Mouse (Mus musculus): ENCODE results near the gene Zfp148.
"Not testable (repeated sequence)": the region's sequence is repeated elsewhere in the genome, so short reads cannot be mapped to it uniquely, and the experiment has no call there.

Gene Zfp148

GRCm38 (mm10) chr16:33461416-33461815 lies 80.8 kb downstream of the Zfp148 start:
- no peak for DNase-seq (ENCODE audit: low spot score)

DNA sequence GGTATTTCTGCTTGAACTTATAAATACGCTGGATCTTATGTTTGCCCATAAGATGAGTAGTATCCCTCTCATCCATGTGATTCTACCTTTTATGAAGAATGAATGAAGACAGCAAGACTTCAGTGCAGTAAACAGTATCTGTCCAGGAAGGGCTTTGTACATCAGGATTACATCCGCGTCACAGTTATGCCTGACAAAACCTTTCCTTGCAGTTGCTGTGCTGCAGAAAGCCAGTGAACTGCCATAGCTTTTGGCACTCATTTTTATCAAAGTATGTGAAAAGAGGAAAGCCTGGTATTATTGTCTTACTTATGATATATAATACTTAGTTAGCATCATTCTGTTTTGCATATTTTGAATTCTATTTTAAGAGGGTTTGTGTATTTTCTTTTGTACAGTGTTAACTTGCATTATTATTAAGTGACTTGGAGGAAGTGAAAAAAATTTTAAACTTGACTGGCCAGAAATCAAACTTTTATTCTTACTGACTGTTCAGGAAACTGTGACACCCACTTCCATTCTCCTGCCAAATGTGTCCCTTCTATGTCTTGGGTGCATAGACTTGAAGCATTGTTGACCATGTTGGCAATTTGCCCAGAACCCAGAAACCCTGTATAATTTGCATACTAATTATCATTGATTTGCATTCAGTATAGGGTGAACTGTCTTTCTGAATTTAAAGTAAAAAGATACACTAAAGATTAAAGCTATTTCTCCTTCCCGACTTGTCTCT lies 84.0 kb downstream of the Zfp148 start:
- DNase-seq (ENCODE audit: low spot score), result no peak

- no peak for DNase-seq (ENCODE audit: low spot score)
Measured at GRCm38 (mm10) chr16:33465242-33465614, 84.6 kb downstream of the Zfp148 start.

DNA sequence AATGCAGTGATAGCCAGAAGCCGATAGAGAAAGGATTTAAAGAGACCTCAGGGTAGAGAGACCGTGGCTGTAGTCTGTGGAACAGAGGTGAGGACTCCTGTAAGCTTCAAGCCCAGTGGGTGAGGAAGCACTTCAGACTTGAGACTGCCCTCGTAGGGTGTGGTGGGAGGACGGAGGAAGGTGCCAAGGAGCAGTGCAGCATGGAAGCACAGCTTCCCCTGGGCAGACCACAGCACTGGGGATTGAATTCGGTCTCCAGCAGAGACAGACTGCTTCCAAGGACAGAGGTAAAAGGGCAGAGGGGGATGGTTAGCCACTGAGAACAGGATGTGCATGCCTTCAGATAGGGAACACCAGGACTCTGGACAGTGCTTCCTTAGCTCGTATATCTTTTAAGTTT lies 86.8 kb downstream of the Zfp148 start:
- DNase-seq (ENCODE audit: low spot score), result no peak

DNA sequence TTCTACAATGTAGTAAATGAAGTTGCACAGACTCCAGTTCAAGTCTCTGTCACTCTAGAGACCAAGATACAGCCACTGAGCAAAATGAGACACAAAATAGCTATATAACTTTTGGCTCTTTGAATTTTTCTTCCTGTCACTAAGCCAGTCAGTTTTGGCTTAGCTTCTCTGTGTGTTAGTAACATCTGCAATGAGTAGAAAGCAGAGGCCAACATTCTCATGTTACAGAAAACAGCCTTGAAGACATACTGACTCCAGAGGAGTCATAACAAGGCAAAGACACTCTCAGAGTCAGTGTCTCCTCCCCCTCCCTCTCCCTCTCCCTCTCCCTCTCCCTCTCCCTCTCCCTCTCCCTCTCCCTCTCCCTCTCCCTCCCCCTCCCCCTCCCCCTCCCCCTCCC lies 89.3 kb downstream of the Zfp148 start:
- peak; percentile 19 for DNase-seq (ENCODE audit: low spot score)

GRCm38 (mm10) chr16:33474381-33474780 lies 93.7 kb downstream of the Zfp148 start:
- no peak for DNase-seq (ENCODE audit: low spot score)

DNA sequence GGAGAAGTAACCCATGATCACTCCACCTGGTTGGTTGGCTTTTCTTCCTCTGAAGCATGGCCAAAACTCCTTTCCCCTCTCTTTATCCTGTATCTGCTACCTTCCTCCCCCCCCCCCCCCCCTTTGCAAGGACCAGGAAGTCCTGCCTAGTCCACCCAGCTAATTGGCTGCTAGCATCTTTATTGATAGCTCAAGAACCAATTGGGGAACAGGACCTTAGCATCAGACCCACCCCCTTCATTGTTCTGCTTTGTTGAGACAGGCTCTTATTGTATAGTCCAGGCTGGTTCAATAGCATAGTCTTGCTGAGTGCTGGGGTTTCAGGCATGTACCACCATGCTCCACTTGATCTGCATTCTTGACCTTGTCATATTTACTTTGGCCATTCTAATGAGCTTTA lies 99.3 kb downstream of the Zfp148 start:
- peak; percentile 9 for DNase-seq (ENCODE audit: low spot score)

GRCm38 (mm10) chr16:33481148-33481547 lies 100.5 kb downstream of the Zfp148 start:
- DNase-seq (ENCODE audit: low spot score), result peak; percentile 49

DNA sequence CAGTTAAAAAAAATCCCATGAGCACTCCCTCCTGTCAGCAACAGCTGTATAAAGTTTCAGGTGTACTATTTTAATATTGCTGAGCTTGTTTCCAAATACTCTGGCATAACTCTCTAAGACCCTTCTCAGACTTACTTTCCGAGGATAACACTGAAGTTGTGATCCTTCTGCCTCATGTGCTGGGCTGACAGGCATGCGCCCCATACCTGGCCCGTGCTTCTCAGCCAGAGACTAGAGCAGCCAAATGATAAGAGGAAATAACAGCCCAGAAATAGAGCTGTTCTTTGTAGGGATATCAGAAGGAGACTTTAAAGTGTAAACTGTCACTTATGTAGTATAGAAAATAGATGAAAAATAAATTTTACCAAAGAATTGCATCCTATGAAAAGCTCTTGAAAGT lies 101.7 kb downstream of the Zfp148 start:
- no peak for DNase-seq (ENCODE audit: low spot score)

- no peak for DNase-seq (ENCODE audit: low spot score)
Measured at GRCm38 (mm10) chr16:33487709-33488108, 107.1 kb downstream of the Zfp148 start.

DNA sequence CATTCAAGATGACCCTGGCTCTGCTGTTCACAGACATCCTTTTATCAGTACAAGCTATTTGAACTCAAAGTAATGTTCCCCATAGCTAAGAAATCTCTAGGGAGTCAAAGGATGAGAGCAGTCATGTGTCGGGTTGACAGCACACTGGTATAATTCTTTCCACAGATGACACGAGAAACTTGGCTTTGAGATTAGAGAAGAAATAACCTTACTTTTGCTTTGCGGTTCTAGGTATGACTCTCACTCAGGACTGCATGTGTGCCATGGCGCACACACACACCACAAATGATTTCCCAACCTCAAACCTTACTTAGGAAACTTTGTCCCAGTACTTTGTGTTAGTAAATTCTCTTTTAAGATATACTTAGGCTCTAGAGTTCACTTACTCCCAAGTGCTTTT lies 113.7 kb downstream of the Zfp148 start:
- DNase-seq (ENCODE audit: low spot score), result no peak

DNA sequence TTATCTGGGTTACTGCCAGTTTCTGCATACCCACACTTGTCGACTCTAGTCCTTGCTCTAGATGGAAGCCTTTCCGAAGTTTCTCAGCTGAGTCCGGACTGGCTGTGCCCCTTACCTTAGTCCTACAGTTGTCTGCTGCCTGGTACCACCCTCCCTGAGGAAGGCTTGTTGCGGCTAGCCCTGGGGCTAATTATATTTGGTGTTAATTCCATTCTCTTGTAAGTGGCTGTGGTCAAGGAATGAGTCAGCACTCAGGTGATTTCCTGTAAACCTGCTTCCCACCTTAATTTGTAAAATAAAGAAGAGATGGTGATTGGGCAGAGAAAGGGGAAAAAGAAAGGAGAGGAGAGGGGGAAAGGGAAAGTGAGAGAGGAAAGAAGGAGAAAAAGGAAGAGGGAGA lies 127.4 kb downstream of the Zfp148 start:
- DNase-seq (ENCODE audit: low spot score), result no peak

GRCm38 (mm10) chr16:33509231-33509630 lies 128.6 kb downstream of the Zfp148 start:
- not testable (repeated sequence) for DNase-seq (ENCODE audit: low spot score)

DNA sequence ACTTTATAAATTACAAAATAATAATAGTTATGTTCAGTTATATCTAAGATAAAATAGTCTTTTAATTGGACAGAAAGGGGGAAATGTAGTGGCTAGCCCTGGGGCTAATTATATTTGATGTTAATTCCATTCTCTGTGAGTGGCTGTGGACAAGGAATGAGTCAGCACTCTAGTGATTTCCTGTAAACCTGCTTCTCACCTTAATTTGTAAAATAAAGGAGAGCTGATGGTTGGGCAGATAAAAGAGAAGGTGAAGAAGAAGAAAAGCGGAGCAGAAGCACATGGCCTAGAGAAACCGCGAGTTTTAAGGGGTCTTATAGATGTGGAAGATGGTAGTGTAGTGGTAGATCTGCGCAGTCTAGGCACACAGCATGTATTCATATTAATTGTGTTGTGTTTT lies 130.2 kb downstream of the Zfp148 start:
- DNase-seq (ENCODE audit: low spot score), result not testable (repeated sequence)

DNA sequence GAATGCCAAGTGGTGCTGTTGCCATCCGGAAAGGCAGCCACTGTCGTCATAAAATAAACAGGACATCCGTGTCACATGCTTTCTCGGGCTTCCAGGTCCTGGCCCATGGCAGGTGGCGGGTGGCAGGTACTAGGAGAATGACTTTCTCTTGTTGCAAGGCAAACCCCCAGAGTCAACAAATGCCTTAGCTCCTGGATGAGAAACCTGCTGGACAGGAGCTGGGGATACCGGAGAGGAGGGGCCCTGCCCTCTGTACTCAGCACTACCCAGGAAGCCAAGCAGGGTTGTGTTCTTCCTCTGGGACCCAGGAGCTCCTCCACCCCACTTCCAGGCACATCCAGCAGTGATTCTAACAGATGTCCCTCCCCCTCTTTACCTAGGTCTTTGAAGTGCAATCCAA lies 131.9 kb downstream of the Zfp148 start:
- no peak for DNase-seq (ENCODE audit: low spot score)

DNA sequence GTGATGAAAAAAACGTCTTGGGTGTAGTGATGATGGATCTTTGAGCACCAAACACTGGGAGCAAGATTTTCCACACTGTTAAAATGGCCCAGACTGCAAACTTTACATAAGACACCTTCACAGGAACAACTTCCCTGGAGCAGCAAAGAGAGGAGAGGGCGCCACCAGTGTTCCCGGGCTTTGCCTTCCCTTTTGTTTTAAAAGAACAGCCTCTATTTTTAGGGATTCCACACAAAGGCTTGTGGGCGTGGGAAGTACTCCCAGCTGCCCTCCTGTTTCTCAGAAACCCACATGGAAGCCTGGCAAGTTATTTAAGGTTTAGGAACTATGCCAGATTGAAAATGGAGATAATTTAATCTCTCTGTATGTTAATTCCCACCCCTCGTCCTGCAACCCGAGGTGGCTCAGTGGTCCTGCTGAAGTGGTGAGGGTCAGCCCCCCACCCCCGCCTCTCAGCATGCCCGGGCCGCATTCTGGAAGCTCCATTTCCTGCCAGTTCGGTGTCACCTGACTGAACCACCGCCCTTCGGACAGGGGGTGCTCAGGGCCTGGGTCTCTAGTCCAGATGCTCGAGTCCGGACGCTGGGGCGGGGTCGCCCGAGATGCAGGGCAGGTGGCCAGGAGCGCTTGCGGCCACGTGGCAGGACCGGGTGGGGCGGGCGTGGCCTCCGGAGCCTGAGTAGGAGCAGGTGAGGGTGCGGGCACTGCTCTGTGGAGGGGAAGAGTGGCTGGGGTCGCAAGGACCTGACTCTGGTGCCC lies 136.3 kb downstream of the Zfp148 start, which contains the start of gene Slc12a8:
Gene Slc12a8 (plus strand): TSS at position 522 of the 759 bp plus-strand sequence.
- DNase-seq (ENCODE audit: low spot score), result peak; percentile 34

DNA sequence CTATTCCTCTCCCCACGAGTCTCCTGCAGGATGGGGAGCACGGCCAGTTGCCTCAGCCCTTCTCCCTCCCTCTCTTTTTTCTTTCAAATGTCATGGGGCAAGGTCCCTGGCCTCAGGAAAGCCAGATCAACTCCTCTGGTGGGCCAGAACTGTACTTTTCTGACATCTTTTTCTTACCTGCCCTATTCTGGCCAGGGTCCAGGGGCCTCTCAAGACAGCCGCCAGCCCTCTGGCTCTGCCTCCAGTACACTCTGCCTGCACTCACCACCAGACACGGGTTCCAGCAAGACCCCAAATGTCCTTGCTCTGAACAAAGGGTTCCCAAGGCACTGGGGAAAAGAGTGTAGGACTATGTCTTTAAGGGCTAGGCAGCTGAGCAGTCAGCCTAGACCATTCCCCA lies 137.0 kb downstream of the Zfp148 start:
- DNase-seq (ENCODE audit: low spot score), result no peak

DNA sequence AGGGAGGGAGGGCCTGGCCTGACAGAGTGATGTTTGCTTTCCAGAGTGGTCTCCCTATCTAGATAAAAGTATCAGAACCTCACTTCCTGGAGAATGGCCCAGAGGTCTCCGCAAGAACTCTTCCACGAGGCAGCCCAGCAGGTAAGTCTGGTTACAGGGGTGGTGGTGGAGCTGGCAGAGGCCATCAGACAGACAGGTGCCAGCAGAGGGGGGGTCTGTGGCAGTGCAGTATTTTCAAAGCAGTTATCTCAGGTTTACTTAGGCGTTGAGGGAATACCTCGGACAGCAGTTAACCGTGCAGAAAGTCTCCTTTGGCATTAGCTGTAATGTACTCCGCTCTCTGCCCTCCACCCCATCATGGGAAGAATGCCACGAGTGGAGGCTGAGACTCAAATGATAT lies 137.6 kb downstream of the Zfp148 start:
- no peak for DNase-seq (ENCODE audit: low spot score)

DNA sequence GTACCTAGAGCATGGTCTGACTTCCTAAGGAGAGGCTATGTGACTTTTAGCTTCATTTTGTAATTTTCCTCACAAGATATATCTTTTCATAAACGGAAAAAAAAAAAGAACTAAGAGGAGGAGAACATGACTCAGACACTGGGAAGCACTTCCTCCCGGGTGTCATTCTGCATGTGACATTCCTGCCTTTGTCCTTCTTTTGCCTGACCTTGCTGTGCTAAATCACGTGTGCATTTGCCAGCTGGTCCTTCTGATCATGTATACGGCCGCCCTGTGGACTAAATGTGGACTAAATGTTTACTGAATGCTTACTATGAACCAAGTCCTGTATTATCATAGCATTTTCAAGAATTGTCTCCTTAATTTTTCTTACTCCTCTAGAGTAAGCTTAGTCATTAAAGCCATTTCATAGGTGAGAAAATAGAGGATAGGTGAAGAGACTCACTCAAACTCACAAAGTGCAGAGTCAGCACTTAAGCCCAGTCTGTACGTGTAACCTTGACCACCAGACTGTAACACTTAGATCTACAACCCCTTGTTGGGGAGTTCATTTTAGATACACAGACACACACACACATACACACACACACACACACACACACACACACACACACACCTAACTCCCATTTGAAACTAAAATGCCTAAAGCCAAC lies 139.4 kb downstream of the Zfp148 start:
- DNase-seq (ENCODE audit: low spot score), result no peak

DNA sequence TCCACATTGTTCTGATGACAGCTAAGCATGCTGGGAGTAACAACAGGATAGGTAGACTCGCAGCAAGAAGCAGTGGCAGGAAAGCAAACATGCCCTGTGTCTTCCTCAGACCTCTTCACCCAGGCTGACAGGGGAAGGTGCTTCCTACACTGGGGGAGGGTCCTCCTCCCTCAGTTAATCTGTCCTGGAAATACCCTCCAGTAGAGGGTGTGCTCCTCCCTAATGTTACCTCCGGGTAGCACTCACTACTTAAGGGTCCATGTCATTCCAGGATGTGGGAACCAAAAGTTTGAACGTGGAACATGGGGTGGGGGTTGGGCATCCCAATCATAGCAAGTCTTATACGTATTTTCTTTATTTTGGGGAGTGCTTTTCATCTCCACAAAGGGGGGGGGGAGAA lies 141.9 kb downstream of the Zfp148 start:
- no peak for DNase-seq (ENCODE audit: low spot score)

- no peak for DNase-seq (ENCODE audit: low spot score)
Measured at GRCm38 (mm10) chr16:33523571-33523970, 142.9 kb downstream of the Zfp148 start.

GRCm38 (mm10) chr16:33529502-33530454 lies 149.1 kb downstream of the Zfp148 start:
- peak; percentile 44 for DNase-seq (ENCODE audit: low spot score)

All from embryo, embryonic 10.5 days (tissue).